Mouse (Mus musculus): ENCODE data around the gene Fcgr3. TPM values are rescaled to one million over a fixed set of nuclear protein-coding genes. Genes with fewer than 3 reads are reported as not detected.
A peak's percentile ranks its signal among the peaks of the same experiment; 100 is the strongest.
"Not testable (repeated sequence)": the region's sequence is repeated elsewhere in the genome, so short reads cannot be mapped to it uniquely, and the experiment has no call there.

The Fcgr3 gene
- polyA plus RNA-seq, 1 experiment from 2014 or later: 8.7 TPM

GRCm38 (mm10) chr1:171101733-171102546, 37.2 kb upstream of the Fcgr3 start:
- peak overlapping the region; percentile 57 for H3K4me2 ChIP-seq (replicated peaks)
- H3K9ac ChIP-seq: peak overlapping the region; percentile 64
- H3K4me3 ChIP-seq: peak overlapping the region; percentile 61
- 0% methylated on average over 40 of the region's 40 CpGs for WGBS
- H3K27ac ChIP-seq: no peak overlapping the region
- H3K36me3 ChIP-seq: no peaks in the 10 kb centered on the region
- H3K9me3 ChIP-seq: no peaks in the 10 kb centered on the region
- peak; percentile 80 for ATAC-seq (ENCODE audit: low FRiP score, low read depth)
- peaks cover 7% of the 10 kb centered on the region; the same call in 1 of the 2 replicates for H3K4me1 ChIP-seq
- no peaks in the 10 kb centered on the region for H3K27me3 ChIP-seq

GRCm38 (mm10) chr1:171101033-171101432, 36.3 kb upstream of the Fcgr3 start:
- no peak overlapping the region for H3K4me2 ChIP-seq (replicated peaks)
- no peaks in the 10 kb centered on the region for H3K36me3 ChIP-seq
- H3K9me3 ChIP-seq: no peaks in the 10 kb centered on the region
- no peak overlapping the region for H3K4me3 ChIP-seq
- no peak for ATAC-seq (ENCODE audit: low FRiP score, low read depth)
- 36% methylated on average over 2 of the region's 2 CpGs for WGBS
- peaks cover 15% of the 10 kb centered on the region; the same call in 1 of the 2 replicates for H3K4me1 ChIP-seq
- H3K27ac ChIP-seq: no peak overlapping the region
- H3K9ac ChIP-seq: no peak overlapping the region
- no peaks in the 10 kb centered on the region for H3K27me3 ChIP-seq

GRCm38 (mm10) chr1:171097612-171098011, 32.9 kb upstream of the Fcgr3 start:
- H3K4me2 ChIP-seq (replicated peaks): no peak overlapping the region
- H3K27me3 ChIP-seq: no peaks in the 10 kb centered on the region
- H3K9ac ChIP-seq: no peak overlapping the region
- WGBS: 44% methylated on average over 2 of the region's 2 CpGs
- no peak for ATAC-seq (ENCODE audit: low FRiP score, low read depth)
- no peaks in the 10 kb centered on the region for H3K36me3 ChIP-seq
- no peak overlapping the region for H3K4me3 ChIP-seq
- H3K9me3 ChIP-seq: no peaks in the 10 kb centered on the region
- H3K4me1 ChIP-seq: peaks cover 11% of the 10 kb centered on the region; the same call in 1 of the 2 replicates
- H3K27ac ChIP-seq: no peak overlapping the region

- no peak overlapping the region for H3K9ac ChIP-seq
- ATAC-seq (ENCODE audit: low FRiP score, low read depth): no peak
- H3K27me3 ChIP-seq: no peaks in the 10 kb centered on the region
These were observed 32.4 kb upstream of the Fcgr3 start for GRCm38 (mm10) chr1:171097136-171097535.

GRCm38 (mm10) chr1:171096110-171096964, 31.6 kb upstream of the Fcgr3 start:
- no peak for ATAC-seq (ENCODE audit: low FRiP score, low read depth)

More at GRCm38 (mm10) chr1:171097136-171097535, 32.4 kb upstream of the Fcgr3 start:
- Histone ChIP-seq H3K27ac (no peak overlapping the region), H3K9me3 (no peaks in the 10 kb centered on the region), H3K36me3 (no peaks in the 10 kb centered on the region), H3K4me3 (no peak overlapping the region), H3K4me1 (peaks cover 11% of the 10 kb centered on the region; the same call in 1 of the 2 replicates), H3K4me2 (replicated peaks) (no peak overlapping the region)

GRCm38 (mm10) chr1:171094424-171094823, 29.7 kb upstream of the Fcgr3 start:
- no peak overlapping the region for H3K9ac ChIP-seq
- 0 out of 2 replicates have a peak, but pooled peaks cover 3% of the 10 kb centered on the region for H3K27me3 ChIP-seq
- H3K9me3 ChIP-seq: no peaks in the 10 kb centered on the region
- H3K36me3 ChIP-seq: no peaks in the 10 kb centered on the region
- peaks cover 11% of the 10 kb centered on the region; the same call in 1 of the 2 replicates for H3K4me1 ChIP-seq
- WGBS: 48% methylated on average over 4 of the region's 4 CpGs
- H3K4me3 ChIP-seq: no peak overlapping the region
- no peak for ATAC-seq (ENCODE audit: low FRiP score, low read depth)
- no peak overlapping the region for H3K4me2 ChIP-seq (replicated peaks)
- no peak overlapping the region for H3K27ac ChIP-seq

More at GRCm38 (mm10) chr1:171096110-171096964, 31.6 kb upstream of the Fcgr3 start:
- WGBS: 21% methylated on average over 10 of the region's 10 CpGs
- Histone ChIP-seq H3K9ac (no peak overlapping the region), H3K27ac (no peak overlapping the region), H3K9me3 (no peaks in the 10 kb centered on the region), H3K4me2 (replicated peaks) (peak overlapping the region; percentile 39), H3K4me1 (peaks cover 11% of the 10 kb centered on the region; the same call in 1 of the 2 replicates), H3K27me3 (no peaks in the 10 kb centered on the region), H3K36me3 (no peaks in the 10 kb centered on the region), H3K4me3 (peak overlapping the region; percentile 1; the same call in 1 of the 2 replicates)

- no peak for ATAC-seq (ENCODE audit: low FRiP score, low read depth)
- Histone ChIP-seq H3K4me1 (peaks cover 13% of the 10 kb centered on the region), H3K9ac (no peak overlapping the region), H3K36me3 (no peaks in the 10 kb centered on the region), H3K27me3 (peaks cover 21% of the 10 kb centered on the region), H3K27ac (no peak overlapping the region), H3K4me3 (no peak overlapping the region), H3K9me3 (no peaks in the 10 kb centered on the region), H3K4me2 (replicated peaks) (no peak overlapping the region)
- 60% methylated on average over 2 of the region's 2 CpGs for WGBS
These were observed 26.0 kb upstream of the Fcgr3 start for GRCm38 (mm10) chr1:171090761-171091160.

- ATAC-seq (ENCODE audit: low FRiP score, low read depth): no peak
- Histone ChIP-seq H3K4me2 (replicated peaks) (no peak overlapping the region), H3K27me3 (peaks cover 25% of the 10 kb centered on the region), H3K27ac (no peak overlapping the region), H3K36me3 (no peaks in the 10 kb centered on the region), H3K4me1 (peaks cover 15% of the 10 kb centered on the region), H3K9me3 (no peaks in the 10 kb centered on the region), H3K4me3 (no peak overlapping the region), H3K9ac (no peak overlapping the region)
- WGBS: 85% methylated on average over 1 of the region's 1 CpGs
These were observed 25.2 kb upstream of the Fcgr3 start for GRCm38 (mm10) chr1:171089891-171090290.

GRCm38 (mm10) chr1:171088237-171088869, 23.6 kb upstream of the Fcgr3 start:
- ATAC-seq (ENCODE audit: low FRiP score, low read depth); H3K9me3 ChIP-seq; H3K27ac ChIP-seq; H3K9ac ChIP-seq; H3K36me3 ChIP-seq: not testable (repeated sequence)
- Histone ChIP-seq H3K27me3 (peaks cover 25% of the 10 kb centered on the region), H3K4me2 (replicated peaks) (peak overlapping the region; percentile 51), H3K4me3 (peak overlapping the region; percentile 8; the same call in 1 of the 2 replicates), H3K4me1 (peaks cover 15% of the 10 kb centered on the region)
- 5% methylated on average over 10 of the region's 10 CpGs for WGBS

- no peak for ATAC-seq (ENCODE audit: low FRiP score, low read depth)
- H3K27ac ChIP-seq: no peak overlapping the region
- under 1% methylated on average over 26 of the region's 26 CpGs for WGBS
- no peaks in the 10 kb centered on the region for H3K9me3 ChIP-seq
- peaks cover 15% of the 10 kb centered on the region for H3K4me1 ChIP-seq
- peaks cover 29% of the 10 kb centered on the region for H3K27me3 ChIP-seq
- peak overlapping the region; percentile 59 for H3K9ac ChIP-seq
- no peaks in the 10 kb centered on the region for H3K36me3 ChIP-seq
- H3K4me3 ChIP-seq: peak overlapping the region; percentile 51
- H3K4me2 ChIP-seq (replicated peaks): peak overlapping the region; percentile 83
These were observed 21.0 kb upstream of the Fcgr3 start for GRCm38 (mm10) chr1:171085718-171086117.

GRCm38 (mm10) chr1:171081512-171082231, 16.9 kb upstream of the Fcgr3 start:
- H3K9me3 ChIP-seq; H3K27ac ChIP-seq; H3K4me2 ChIP-seq (replicated peaks); H3K4me1 ChIP-seq; H3K9ac ChIP-seq; H3K4me3 ChIP-seq; H3K36me3 ChIP-seq: not testable (repeated sequence)
- ATAC-seq (ENCODE audit: low FRiP score, low read depth): peak; percentile 3; the same call in 1 of the 2 replicates
- 29% methylated on average over 12 of the region's 17 CpGs for WGBS
- H3K27me3 ChIP-seq: peaks cover 39% of the 10 kb centered on the region

Data from limb, embryonic 13.5 days (tissue).